Mouse (Mus musculus) midbrain, postnatal 0 days (tissue): ENCODE measurements around the gene Sav1. TPM values are rescaled to one million over a fixed set of nuclear protein-coding genes. Genes with fewer than 3 reads are reported as not detected.

ENCODE experiments used
- ATAC-seq: fragments of 200-750 bp; cut with Nextera tagmentation; 2 replicates; pipeline ENCODE4 v1.8.0; 2017; ENCODE audit warnings: moderate number of reproducible peaks, mild to moderate bottlenecking, moderate TSS enrichment, moderate library complexity; ENCODE audit not compliant: low FRiP score
- DNase-seq: peaks from one replicate; pipeline ENCODE4 v3.0.0-alpha.2; 2015; ENCODE audit warnings: low spot score
- H3K27ac ChIP-seq: fragments of 300-500 bp; sonication (generic); 2 replicates; pipeline ENCODE4 v1.5.1; 2014; ENCODE audit warnings: low read depth, mild to moderate bottlenecking, low read length, mixed read lengths
- H3K27me3 ChIP-seq: fragments of 300-500 bp; sonication (generic); 2 replicates; pipeline ENCODE4 v1.6.1; 2014; ENCODE audit warnings: low read length, control low read depth, mixed read lengths; ENCODE audit not compliant: insufficient read depth
- H3K36me3 ChIP-seq: fragments of 300-500 bp; sonication (generic); 2 replicates; pipeline ENCODE4 v1.6.1; 2014; ENCODE audit warnings: low read length, control low read depth, mixed read lengths; ENCODE audit not compliant: insufficient read depth
- H3K4me1 ChIP-seq: fragments of 300-500 bp; sonication (generic); 2 replicates; pipeline ENCODE4 v1.6.1; 2014; ENCODE audit warnings: mild to moderate bottlenecking, control low read depth, antibody characterized with exemption, low read length, mixed read lengths; ENCODE audit not compliant: insufficient read depth
- H3K4me2 ChIP-seq: fragments of 300-500 bp; sonication (generic); 2 replicates; pipeline ENCODE4 v1.6.1; 2014; ENCODE audit warnings: low read depth, mild to moderate bottlenecking, low read length, mixed read lengths; ENCODE audit not compliant: poor library complexity, severe bottlenecking
- H3K4me3 ChIP-seq: fragments of 300-500 bp; sonication (generic); 2 replicates; pipeline ENCODE4 v1.5.1; 2014; ENCODE audit warnings: low read depth, mild to moderate bottlenecking, low read length, moderate library complexity
- H3K9ac ChIP-seq: fragments of 300-500 bp; sonication (generic); replicated peaks from 2 replicates; pipeline ENCODE4 v1.6.1; 2014; ENCODE audit warnings: mild to moderate bottlenecking, low read length, moderate library complexity, mixed read lengths; ENCODE audit not compliant: poor library complexity, severe bottlenecking
- H3K9me3 ChIP-seq: fragments of 300-500 bp; sonication (generic); 2 replicates; pipeline ENCODE4 v1.6.1; 2016; ENCODE audit warnings: low read length, control low read depth
- CTCF ChIP-seq: IDR thresholded peaks from 2 replicates; pipeline ENCODE4 v1.5.1; 2016; ENCODE audit warnings: antibody characterized with exemption, mild to moderate bottlenecking
- WGBS: fragments of 180-500 bp; shearing (Covaris S2); extraction: QIAGEN DNeasy Blood & Tissue Kit; methylation state at CpG from one replicate; pipeline ENCODE4 v1.1.7; 2014; 5-methylcytosine and 5-hydroxymethylcytosine counted together
- polyA plus RNA-seq: library from polyadenylated mRNA; unstranded; fragments of >200 nt; fragmentation: Nextera tagmentation; extraction: Ambion mirVana; gene quantifications from 2 replicates; pipeline ENCODE4 v1.2.1, GENCODE M21; 2015
- total RNA-seq: library from RNA; depleted of rRNA; stranded (reverse); fragments of >200 nt; gene quantifications from 2 replicates; pipeline ENCODE4 v1.2.3, GENCODE M21; 2014; rRNA removed

The Sav1 gene
- total and polyA plus RNA-seq, 2 experiments from 2014 or later, result 1.9 to 17.8 TPM

DNA sequence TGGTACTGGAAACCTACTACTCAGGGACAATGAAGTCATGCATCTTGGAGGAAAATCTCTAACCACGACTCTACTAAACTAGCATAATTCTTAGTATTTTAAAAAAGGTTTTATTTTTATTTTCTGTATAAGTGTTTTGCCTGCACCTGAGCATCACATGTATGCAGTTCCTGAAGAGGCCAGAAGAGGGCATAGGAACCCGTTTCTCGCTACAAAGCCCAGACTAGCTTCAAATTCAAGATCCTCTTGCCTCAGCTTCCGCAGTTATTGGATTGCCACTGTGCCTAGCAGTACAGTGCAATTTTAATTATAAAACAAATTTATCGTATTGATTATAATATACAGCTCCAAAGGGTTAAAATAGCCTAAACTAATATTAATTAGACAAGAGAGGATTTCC lies 62.8 kb downstream of the Sav1 start:
- H3K36me3 ChIP-seq, result peaks cover 6% of the 10 kb centered on the region
- DNase-seq (peak; percentile 56), ATAC-seq (no peak)
- TF ChIP-seq CTCF, result peak; percentile 79
- no peaks in the 10 kb centered on the region for H3K4me1 ChIP-seq
- H3K9me3 ChIP-seq, result no peaks in the 10 kb centered on the region
- H3K4me2 ChIP-seq, result no peak overlapping the region
- H3K9ac ChIP-seq, result no peak overlapping the region
- WGBS, result 14% methylated on average over 5 of the region's 5 CpGs
- H3K4me3 ChIP-seq, result no peak overlapping the region
- no peaks in the 10 kb centered on the region for H3K27me3 ChIP-seq
- H3K27ac ChIP-seq, result no peak overlapping the region

DNA sequence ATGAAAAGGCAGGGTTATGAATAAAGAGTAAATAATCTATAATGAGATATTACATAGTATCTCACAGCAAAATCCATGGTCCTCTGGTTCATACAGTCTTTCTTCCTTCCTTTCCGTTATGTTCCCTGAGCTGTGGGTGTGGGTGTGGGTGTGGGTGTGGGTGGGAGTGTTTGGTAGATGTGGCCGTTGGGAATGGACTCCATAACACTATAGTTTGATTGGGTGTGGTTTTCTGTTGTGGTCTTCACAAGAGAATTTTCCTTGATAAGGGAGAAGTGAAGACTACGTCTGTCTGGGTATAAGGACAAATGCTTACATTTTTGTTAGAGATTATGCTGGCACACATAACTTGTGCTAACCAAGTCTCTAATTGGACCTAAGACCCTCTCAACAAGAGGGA lies 63.2 kb downstream of the Sav1 start:
- Histone ChIP-seq H3K4me2 (no peak overlapping the region), H3K4me1 (no peaks in the 10 kb centered on the region), H3K36me3 (peaks cover 6% of the 10 kb centered on the region), H3K27ac (no peak overlapping the region), H3K9me3 (no peaks in the 10 kb centered on the region), H3K4me3 (no peak overlapping the region), H3K27me3 (no peaks in the 10 kb centered on the region), H3K9ac (no peak overlapping the region)
- no peak for ATAC-seq
- TF ChIP-seq CTCF, result no peak
- WGBS, result 73% methylated on average over 3 of the region's 3 CpGs
- DNase-seq, result no peak

DNA sequence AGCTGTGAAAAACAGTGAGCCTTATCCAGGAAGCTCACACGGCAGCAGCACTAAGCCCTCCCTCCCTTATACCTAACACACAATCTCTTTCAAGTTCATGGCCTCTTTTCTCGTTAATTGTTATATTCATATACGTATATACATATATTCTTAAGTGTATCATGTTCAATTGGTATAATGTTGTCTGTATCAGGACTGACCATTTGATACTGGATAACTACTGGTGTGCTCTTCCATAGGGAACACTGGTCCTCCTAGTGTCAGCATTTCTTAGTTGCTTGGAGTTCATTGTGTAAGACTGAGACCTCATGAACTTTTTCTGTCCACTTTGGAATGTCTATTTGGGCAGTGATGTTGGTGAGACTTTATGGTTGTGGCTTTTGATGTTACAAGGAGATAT lies 63.7 kb downstream of the Sav1 start:
- Histone ChIP-seq H3K27ac (no peak overlapping the region), H3K4me2 (no peak overlapping the region), H3K36me3 (peaks cover 6% of the 10 kb centered on the region), H3K4me1 (no peaks in the 10 kb centered on the region), H3K9me3 (no peaks in the 10 kb centered on the region), H3K4me3 (no peak overlapping the region), H3K9ac (no peak overlapping the region), H3K27me3 (no peaks in the 10 kb centered on the region)
- DNase-seq (no peak), ATAC-seq (no peak)
- WGBS, result 82% methylated on average over 3 of the region's 3 CpGs
- no peak for TF ChIP-seq CTCF

DNA sequence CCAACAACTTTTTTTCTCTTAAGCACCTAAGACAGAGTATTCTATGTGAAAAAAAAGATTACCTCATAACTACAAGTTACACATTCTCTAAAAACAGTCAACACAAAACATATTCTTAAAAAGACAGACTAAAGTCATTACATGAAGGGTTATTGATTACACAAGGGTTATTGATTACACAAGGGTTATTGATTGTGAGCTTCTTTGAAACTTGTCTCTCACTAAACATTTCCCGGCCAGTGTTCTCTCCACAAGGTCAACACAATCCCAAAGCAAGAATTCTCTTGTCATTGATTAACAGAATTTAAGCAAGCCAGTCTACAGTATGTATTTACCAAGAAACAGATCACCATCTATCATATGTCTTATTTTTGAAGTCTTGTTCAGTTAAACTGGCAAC lies 64.7 kb downstream of the Sav1 start:
- TF ChIP-seq CTCF, result no peak
- Histone ChIP-seq H3K9me3 (no peaks in the 10 kb centered on the region), H3K4me1 (no peaks in the 10 kb centered on the region), H3K4me2 (no peak overlapping the region), H3K36me3 (peaks cover 4% of the 10 kb centered on the region; the same call in 1 of the 2 replicates), H3K27ac (no peak overlapping the region), H3K27me3 (no peaks in the 10 kb centered on the region), H3K9ac (no peak overlapping the region), H3K4me3 (no peak overlapping the region)
- DNase-seq (no peak), ATAC-seq (no peak)
- WGBS, result 88% methylated on average over 1 of the region's 1 CpGs

DNA sequence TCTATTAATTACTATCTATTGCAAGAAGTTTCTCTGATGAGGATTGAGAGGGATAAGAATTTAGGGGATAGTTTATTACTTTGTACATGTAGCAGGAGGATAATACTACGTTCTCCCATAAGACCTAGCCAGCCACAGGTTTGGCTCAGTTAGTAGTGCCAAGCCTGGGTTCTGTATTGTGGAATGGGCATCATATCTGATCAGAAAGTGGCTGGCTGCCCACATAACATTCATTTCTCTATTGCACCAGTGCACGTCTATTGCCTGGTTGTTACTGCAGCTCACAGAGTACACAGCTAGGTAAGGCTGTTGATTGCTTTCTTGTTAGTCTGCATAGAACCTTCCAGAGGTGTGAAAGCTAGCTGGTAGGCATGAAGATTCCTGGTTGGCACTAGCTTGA lies 68.9 kb downstream of the Sav1 start:
- Histone ChIP-seq H3K4me3 (no peak overlapping the region), H3K4me2 (no peak overlapping the region), H3K9me3 (no peaks in the 10 kb centered on the region), H3K36me3 (no peaks in the 10 kb centered on the region), H3K27me3 (no peaks in the 10 kb centered on the region), H3K27ac (no peak overlapping the region), H3K9ac (no peak overlapping the region), H3K4me1 (no peaks in the 10 kb centered on the region)
- DNase-seq (no peak), ATAC-seq (no peak)
- no peak for TF ChIP-seq CTCF
- 92% methylated on average over 2 of the region's 2 CpGs for WGBS

Other genes with a start within 250 kb of the Sav1 start
- gene Cdkl1, start 195.7 kb downstream of the Sav1 start, total RNA-seq, result 40.3 and 46.0 TPM in 2 replicates
- gene Cdkl1, start 195.7 kb downstream of the Sav1 start, polyA plus RNA-seq, result 21.7 and 21.8 TPM in 2 replicates
- gene Atl1, start 94.4 kb downstream of the Sav1 start, total RNA-seq, result 121 and 230 TPM in 2 replicates
- 170 and 179 TPM in 2 replicates for gene Atl1, start 94.4 kb downstream of the Sav1 start, polyA plus RNA-seq
- gene Map4k5, start 93.8 kb downstream of the Sav1 start, total RNA-seq, result 33.9 and 38.4 TPM in 2 replicates
- gene Map4k5, start 93.8 kb downstream of the Sav1 start, polyA plus RNA-seq, result 13.7 and 16.9 TPM in 2 replicates
- 25.0 and 25.8 TPM in 2 replicates for gene Nin, start 126.7 kb upstream of the Sav1 start, total RNA-seq
- 4.9 and 7.9 TPM in 2 replicates for gene Nin, start 126.7 kb upstream of the Sav1 start, polyA plus RNA-seq
- not detected in 2 replicates for gene Abhd12b, start 167.1 kb upstream of the Sav1 start, total RNA-seq
- gene Abhd12b, start 167.1 kb upstream of the Sav1 start, polyA plus RNA-seq, result 0.15 and 0.19 TPM in 2 replicates
- gene Pygl, start 244.5 kb upstream of the Sav1 start, total RNA-seq, result 10.7 and 12.4 TPM in 2 replicates
- 8.9 TPM in 2 replicates for gene Pygl, start 244.5 kb upstream of the Sav1 start, polyA plus RNA-seq